Mouse (Mus musculus) stomach, postnatal 0 days (tissue): ENCODE results near the gene 1700017N19Rik. TPM values are rescaled to one million over a fixed set of nuclear protein-coding genes. Genes with fewer than 3 reads are reported as not detected.

Experiments used
- ATAC-seq: fragments of 200-750 bp; cut with Nextera tagmentation; 2 replicates; pipeline ENCODE4 v1.8.0; 2017; ENCODE audit not compliant: low FRiP score, low TSS enrichment
- DNase-seq: peaks from one replicate; pipeline ENCODE4 v3.0.0-alpha.2; 2016; ENCODE audit warnings: low spot score
- H3K27ac ChIP-seq: fragments of 300-500 bp; sonication (generic); replicated peaks from 2 replicates; pipeline ENCODE4 v1.5.1; 2014; ENCODE audit warnings: mild to moderate bottlenecking, control low read depth
- H3K27me3 ChIP-seq: fragments of 300-500 bp; sonication (generic); 2 replicates; pipeline ENCODE4 v1.6.1; 2014; ENCODE audit warnings: low read length; ENCODE audit not compliant: control insufficient read depth, insufficient read depth
- H3K36me3 ChIP-seq: fragments of 300-500 bp; sonication (generic); 2 replicates; pipeline ENCODE4 v1.6.1; 2014; ENCODE audit warnings: low read length, mixed read lengths; ENCODE audit not compliant: control insufficient read depth, insufficient read depth
- H3K4me1 ChIP-seq: fragments of 300-500 bp; sonication (generic); replicated peaks from 2 replicates; pipeline ENCODE4 v1.6.1; 2014; ENCODE audit warnings: antibody characterized with exemption; ENCODE audit not compliant: control insufficient read depth, insufficient read depth
- H3K4me2 ChIP-seq: fragments of 300-500 bp; sonication (generic); replicated peaks from 2 replicates; pipeline ENCODE4 v1.6.1; 2014; ENCODE audit warnings: low read depth, mild to moderate bottlenecking, control low read depth, moderate library complexity
- H3K4me3 ChIP-seq: fragments of 300-500 bp; sonication (generic); 2 replicates; pipeline ENCODE4 v1.5.1; 2014; ENCODE audit warnings: low read depth, low read length, control low read depth
- H3K9ac ChIP-seq: fragments of 300-500 bp; sonication (generic); 2 replicates; pipeline ENCODE4 v1.6.1; 2014; ENCODE audit warnings: mild to moderate bottlenecking, low read length, control low read depth, mixed read lengths
- H3K9me3 ChIP-seq: fragments of 300-500 bp; sonication (generic); 2 replicates; pipeline ENCODE4 v1.6.1; 2016; ENCODE audit warnings: low read length; ENCODE audit not compliant: control insufficient read depth
- CTCF ChIP-seq: IDR thresholded peaks from 2 replicates; pipeline ENCODE4 v1.5.1; 2016; ENCODE audit warnings: antibody characterized with exemption, low read depth, mild to moderate bottlenecking, moderate library complexity
- EP300 ChIP-seq: optimal IDR thresholded peaks from 2 replicates; pipeline ENCODE3; 2016; ENCODE audit warnings: antibody characterized with exemption
- WGBS: fragments of 180-500 bp; shearing (Covaris S2); extraction: QIAGEN DNeasy Blood & Tissue Kit; methylation state at CpG from one replicate; pipeline ENCODE4 v1.1.7; 2014; 5-methylcytosine and 5-hydroxymethylcytosine counted together
- polyA plus RNA-seq: library from polyadenylated mRNA; unstranded; fragments of >200 nt; fragmentation: Nextera tagmentation; extraction: Ambion mirVana; gene quantifications from 2 replicates; pipeline ENCODE4 v1.2.1, GENCODE M21; 2015

The 1700017N19Rik gene
- polyA plus RNA-seq, 1 experiment from 2014 or later = not detected

- TF ChIP-seq EP300 (no peak), CTCF (no peak)
- Histone ChIP-seq H3K9ac (no peak overlapping the region), H3K27ac (no peak overlapping the region), H3K4me2 (no peak overlapping the region), H3K4me3 (no peak overlapping the region), H3K4me1 (no peaks in the 10 kb centered on the region), H3K27me3 (no peaks in the 10 kb centered on the region), H3K9me3 (no peaks in the 10 kb centered on the region), H3K36me3 (peaks cover 3% of the 10 kb centered on the region; the same call in 1 of the 2 replicates)
- no peak for DNase-seq
- ATAC-seq = no peak
- WGBS = 86% methylated on average over 7 of the region's 7 CpGs
Measured at GRCm38 (mm10) chr10:100575294-100575693, 15.0 kb upstream of the 1700017N19Rik start.

- Histone ChIP-seq H3K36me3 (no peaks in the 10 kb centered on the region), H3K9ac (no peak overlapping the region), H3K4me3 (no peak overlapping the region), H3K4me2 (no peak overlapping the region), H3K27me3 (no peaks in the 10 kb centered on the region), H3K9me3 (no peaks in the 10 kb centered on the region), H3K4me1 (no peaks in the 10 kb centered on the region), H3K27ac (no peak overlapping the region)
- DNase-seq = no peak
- ATAC-seq = no peak
- 72% methylated on average over 3 of the region's 3 CpGs for WGBS
- TF ChIP-seq CTCF (no peak), EP300 (no peak)
Measured at GRCm38 (mm10) chr10:100584178-100584577, 6.1 kb upstream of the 1700017N19Rik start.

GRCm38 (mm10) chr10:100588524-100588923 is 1.8 kb upstream of the 1700017N19Rik start:
- no peaks in the 10 kb centered on the region for H3K27me3 ChIP-seq
- ATAC-seq (no peak; the same call in 1 of the 2 replicates), DNase-seq (no peak)
- 35% methylated on average over 7 of the region's 7 CpGs for WGBS
- H3K9me3 ChIP-seq = no peaks in the 10 kb centered on the region
- H3K4me2 ChIP-seq = peak overlapping the region; percentile 88
- H3K4me1 ChIP-seq = no peaks in the 10 kb centered on the region
- H3K27ac ChIP-seq = no peak overlapping the region
- H3K9ac ChIP-seq = peak overlapping the region; percentile 75
- TF ChIP-seq EP300 (no peak), CTCF (no peak)
- H3K4me3 ChIP-seq = peak overlapping the region; percentile 73
- no peaks in the 10 kb centered on the region for H3K36me3 ChIP-seq

- WGBS = under 1% methylated on average over 31 of the region's 31 CpGs
- peak overlapping the region; percentile 88 for H3K4me2 ChIP-seq
- peak; percentile 97 for ATAC-seq
- no peaks in the 10 kb centered on the region for H3K4me1 ChIP-seq
- peak overlapping the region; percentile 73 for H3K4me3 ChIP-seq
- no peaks in the 10 kb centered on the region for H3K27me3 ChIP-seq
- peak; percentile 88 for DNase-seq
- TF ChIP-seq EP300 (no peak), CTCF (no peak)
- H3K9me3 ChIP-seq = no peaks in the 10 kb centered on the region
- H3K9ac ChIP-seq = peak overlapping the region; percentile 75
- H3K36me3 ChIP-seq = no peaks in the 10 kb centered on the region
- H3K27ac ChIP-seq = no peak overlapping the region
Measured at GRCm38 (mm10) chr10:100588932-100589388, 1.3 kb upstream of the 1700017N19Rik start.

GRCm38 (mm10) chr10:100598339-100598738 is 8.1 kb downstream of the 1700017N19Rik start:
- no peak overlapping the region for H3K4me2 ChIP-seq
- WGBS = 61% methylated on average over 3 of the region's 3 CpGs
- no peak overlapping the region for H3K9ac ChIP-seq
- no peak overlapping the region for H3K4me3 ChIP-seq
- DNase-seq (no peak), ATAC-seq (no peak)
- no peaks in the 10 kb centered on the region for H3K27me3 ChIP-seq
- H3K27ac ChIP-seq = no peak overlapping the region
- no peaks in the 10 kb centered on the region for H3K9me3 ChIP-seq
- no peaks in the 10 kb centered on the region for H3K4me1 ChIP-seq
- TF ChIP-seq EP300 = no peak
- TF ChIP-seq CTCF = no peak
- no peaks in the 10 kb centered on the region for H3K36me3 ChIP-seq

- 86% methylated on average over 9 of the region's 9 CpGs for WGBS
- no peak overlapping the region for H3K4me2 ChIP-seq
- no peaks in the 10 kb centered on the region for H3K9me3 ChIP-seq
- no peaks in the 10 kb centered on the region for H3K36me3 ChIP-seq
- no peak overlapping the region for H3K9ac ChIP-seq
- H3K4me1 ChIP-seq = no peaks in the 10 kb centered on the region
- TF ChIP-seq EP300 (no peak), CTCF (no peak)
- ATAC-seq = no peak
- H3K27me3 ChIP-seq = no peaks in the 10 kb centered on the region
- no peak overlapping the region for H3K27ac ChIP-seq
- DNase-seq = no peak
- H3K4me3 ChIP-seq = no peak overlapping the region
Measured at GRCm38 (mm10) chr10:100603511-100603910, 13.2 kb downstream of the 1700017N19Rik start.
